Mouse (Mus musculus) Muller cell, postnatal 12 days (primary cell): Measurements from ENCODE around the gene Tnfrsf1a.

Experiments
- DNase-seq: peaks from one replicate; pipeline ENCODE4 v3.0.0-alpha.2; 2015; ENCODE audit errors: inconsistent ontology term

The Tnfrsf1a gene

DNA sequence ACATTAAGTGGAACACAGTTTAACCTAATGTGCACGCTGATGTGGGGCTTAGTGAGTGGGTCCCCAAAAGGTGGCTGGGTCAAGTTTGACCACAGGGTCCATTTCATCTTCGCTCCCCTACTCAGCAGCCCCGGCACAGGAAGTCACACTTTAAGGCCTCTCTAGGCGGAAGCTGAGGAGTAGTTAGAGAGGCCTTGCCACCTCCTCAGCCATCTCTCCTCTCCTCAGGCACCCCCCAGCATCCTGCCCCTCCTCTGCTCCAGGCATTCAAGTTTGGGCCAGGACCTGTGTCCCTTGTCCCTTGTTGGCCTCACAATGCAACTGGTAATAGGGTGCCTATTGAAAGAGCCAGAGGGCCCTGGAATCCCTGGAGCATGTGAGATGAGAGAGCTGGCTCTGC, 4.5 kb downstream of the Tnfrsf1a start:
- no peak for DNase-seq

DNA sequence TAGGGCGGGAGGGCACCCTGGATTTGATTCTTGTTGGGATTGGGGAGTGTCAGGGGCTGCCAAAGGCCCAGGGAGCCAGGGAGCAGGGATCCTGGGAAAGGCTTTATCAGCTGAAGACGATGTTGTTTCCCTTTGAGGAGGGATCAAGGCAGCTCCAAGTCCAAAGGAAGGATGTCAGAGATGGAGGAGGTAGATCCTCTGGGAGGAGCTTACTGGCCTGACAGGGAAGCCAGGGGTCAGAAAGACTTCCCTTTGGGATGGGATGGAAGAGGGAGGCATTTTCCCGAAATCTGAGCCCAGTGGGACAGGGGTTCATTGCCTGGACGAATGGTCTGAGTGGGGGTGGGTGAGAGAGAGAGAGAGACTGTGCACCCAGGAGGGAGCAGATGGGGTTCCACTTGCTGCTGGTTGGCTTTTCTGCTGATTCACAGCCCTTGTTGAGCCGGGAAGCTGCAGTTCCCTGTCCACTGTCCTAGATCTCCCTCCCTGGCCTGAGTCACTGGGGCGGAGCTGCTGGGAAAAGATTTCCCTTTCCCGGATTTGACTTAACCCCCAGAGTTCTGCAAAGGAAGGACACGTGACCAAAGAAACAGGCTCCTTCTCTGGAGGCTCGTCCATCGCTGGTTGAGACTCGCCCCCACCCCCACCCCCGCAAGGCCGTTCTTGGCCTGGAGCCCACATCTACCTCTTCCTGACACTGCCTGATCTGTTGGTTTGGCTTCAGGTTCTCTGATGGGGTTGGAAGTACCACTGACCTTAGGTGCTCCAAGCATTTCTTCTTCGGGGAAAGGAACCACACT, 5.4 kb downstream of the Tnfrsf1a start:
- peak; percentile 84 for DNase-seq

DNA sequence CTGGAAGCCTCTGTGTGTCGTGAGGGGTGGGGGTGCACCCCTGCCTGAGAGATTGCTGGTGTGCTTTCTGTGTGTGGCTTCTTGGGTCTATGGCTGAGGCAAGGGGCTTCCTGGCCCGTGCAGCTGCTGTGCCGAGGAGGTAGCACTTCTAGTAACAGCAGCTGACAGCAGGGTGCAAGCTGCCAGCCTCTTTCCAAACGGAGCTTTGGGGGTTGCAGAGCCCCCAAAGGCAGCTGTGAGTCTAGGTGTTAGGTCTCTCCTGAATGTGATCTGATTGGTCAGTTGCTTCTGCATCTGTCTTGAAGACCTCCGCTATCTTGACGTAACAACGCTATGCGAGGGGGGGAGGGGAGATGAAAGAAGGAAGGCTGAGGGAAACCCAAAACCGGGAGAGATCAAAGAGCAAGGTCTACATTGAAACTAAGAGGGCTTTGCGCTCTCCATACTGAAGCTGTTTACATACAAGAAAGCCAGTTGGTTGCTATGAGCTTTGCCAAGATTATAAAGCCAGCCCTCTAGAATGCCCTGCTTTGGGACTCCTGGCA, 6.1 kb downstream of the Tnfrsf1a start:
- DNase-seq, result no peak

DNA sequence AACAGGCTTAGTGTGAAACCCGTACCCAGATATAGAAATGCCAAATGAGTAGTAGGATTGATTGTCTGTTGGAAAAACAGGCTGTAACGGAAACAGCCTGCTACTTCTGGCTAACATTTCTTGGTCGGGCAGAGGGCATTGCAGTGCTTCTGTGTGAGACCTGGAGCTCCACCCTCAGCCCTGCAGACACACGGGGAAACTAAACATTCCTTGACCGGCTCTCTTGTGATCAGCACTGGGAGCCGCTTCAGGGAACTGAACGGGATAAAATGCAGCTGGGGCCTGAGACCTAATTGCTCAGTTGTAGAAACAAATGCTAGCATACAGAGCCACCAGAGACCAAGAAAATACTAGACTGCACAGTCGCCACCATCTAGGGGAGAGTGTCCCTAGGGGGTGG, 7.1 kb downstream of the Tnfrsf1a start:
- no peak for DNase-seq

DNA sequence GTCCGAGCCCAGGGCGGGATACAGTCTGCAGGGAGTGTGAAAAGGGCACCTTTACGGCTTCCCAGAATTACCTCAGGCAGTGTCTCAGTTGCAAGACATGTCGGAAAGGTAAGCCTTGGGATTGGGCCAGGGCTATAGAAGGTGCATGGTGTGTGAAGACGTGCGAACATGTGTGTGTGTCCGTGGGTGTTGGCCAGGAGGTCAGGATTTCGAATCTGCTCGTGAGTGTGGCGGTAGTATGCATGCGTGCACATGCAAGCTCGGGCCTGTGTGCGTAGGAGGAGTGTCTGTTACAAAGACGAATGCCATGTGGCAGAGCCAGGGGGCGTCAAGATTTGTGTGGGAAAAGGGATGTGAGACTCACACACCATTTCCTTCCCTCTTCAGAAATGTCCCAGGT, 8.2 kb downstream of the Tnfrsf1a start:
- DNase-seq, result no peak

DNA sequence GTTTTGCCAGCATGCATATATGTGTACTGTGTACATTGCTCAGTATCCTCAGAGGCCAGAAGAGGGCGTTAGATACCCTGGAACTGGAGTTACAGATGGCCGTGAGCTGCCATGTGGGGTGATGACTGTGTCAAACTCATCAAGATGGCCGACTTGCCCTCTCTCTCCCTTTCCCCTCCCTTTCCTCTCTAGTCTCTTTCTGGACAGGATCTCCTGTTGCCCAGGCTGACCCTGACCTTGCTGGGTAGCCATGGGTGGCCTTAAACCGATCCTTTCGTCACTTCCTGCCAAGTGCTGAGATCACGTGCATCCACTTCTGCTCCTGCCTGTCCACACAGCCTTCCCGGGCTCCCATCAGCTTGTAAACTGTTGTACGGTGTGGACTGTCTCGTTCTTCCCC, 10.8 kb downstream of the Tnfrsf1a start:
- no peak for DNase-seq

DNA sequence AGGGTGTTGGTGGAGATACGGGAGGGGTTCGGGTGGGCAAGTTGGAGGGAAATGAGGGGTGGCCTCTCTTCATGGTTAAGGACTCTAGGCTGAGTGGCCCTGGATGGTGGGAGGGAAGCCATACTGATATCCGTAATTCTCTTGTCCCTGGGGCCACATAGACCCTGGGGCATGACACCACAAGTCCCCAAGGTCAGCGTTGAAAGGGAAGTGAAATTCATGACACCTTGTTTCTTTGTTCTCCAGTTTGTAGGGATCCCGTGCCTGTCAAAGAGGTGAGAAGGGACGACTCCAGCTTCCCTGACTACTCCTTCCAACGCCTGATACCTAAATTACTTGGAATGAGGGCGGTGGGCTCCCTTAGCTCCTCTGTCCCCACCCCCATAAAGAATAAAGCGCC, 11.7 kb downstream of the Tnfrsf1a start:
- DNase-seq, result no peak

DNA sequence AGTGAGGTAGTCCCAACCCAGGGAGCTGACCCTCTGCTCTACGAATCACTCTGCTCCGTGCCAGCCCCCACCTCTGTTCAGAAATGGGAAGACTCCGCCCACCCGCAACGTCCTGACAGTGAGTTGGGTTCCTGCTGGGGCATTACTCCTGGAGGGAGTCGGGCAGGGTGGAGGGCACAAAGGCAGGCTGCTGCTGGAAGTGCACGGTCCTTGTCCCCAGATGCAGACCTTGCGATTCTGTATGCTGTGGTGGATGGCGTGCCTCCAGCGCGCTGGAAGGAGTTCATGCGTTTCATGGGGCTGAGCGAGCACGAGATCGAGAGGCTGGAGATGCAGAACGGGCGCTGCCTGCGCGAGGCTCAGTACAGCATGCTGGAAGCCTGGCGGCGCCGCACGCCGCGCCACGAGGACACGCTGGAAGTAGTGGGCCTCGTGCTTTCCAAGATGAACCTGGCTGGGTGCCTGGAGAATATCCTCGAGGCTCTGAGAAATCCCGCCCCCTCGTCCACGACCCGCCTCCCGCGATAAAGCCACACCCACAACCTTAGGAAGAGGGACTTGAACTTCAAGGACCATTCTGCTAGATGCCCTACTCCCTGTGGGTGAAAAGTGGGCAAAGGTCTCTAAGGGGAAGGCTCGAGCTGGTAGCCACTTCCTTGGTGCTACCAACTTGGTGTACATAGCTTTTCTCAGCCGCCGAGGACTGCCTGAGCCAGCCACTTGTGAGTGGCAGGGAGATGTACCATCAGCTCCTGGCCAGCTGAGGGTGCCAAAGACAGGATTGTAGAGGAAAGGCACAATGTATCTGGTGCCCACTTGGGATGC, 12.5 kb downstream of the Tnfrsf1a start:
- DNase-seq, result peak; percentile 61

DNA sequence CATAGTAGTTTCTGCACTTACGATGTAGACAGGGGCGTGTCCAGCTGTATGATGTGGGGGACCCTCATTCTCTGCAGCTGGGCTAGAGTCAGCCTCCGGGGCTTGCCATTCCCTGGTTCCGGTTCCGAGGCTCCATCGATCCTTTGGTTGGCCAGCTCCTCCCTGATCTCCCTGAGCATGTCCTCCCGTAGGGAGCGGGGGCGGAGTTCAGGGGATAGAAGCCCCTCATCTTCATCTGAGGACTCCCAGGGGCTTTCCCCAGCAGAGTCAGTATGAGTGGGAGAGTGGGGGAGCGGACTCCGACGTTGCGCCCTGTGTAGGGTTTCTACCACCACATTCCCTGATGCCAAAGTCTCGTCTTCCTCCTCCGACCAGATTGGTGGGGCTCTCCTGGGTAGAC, 13.9 kb downstream of the Tnfrsf1a start:
- DNase-seq, result no peak

DNA sequence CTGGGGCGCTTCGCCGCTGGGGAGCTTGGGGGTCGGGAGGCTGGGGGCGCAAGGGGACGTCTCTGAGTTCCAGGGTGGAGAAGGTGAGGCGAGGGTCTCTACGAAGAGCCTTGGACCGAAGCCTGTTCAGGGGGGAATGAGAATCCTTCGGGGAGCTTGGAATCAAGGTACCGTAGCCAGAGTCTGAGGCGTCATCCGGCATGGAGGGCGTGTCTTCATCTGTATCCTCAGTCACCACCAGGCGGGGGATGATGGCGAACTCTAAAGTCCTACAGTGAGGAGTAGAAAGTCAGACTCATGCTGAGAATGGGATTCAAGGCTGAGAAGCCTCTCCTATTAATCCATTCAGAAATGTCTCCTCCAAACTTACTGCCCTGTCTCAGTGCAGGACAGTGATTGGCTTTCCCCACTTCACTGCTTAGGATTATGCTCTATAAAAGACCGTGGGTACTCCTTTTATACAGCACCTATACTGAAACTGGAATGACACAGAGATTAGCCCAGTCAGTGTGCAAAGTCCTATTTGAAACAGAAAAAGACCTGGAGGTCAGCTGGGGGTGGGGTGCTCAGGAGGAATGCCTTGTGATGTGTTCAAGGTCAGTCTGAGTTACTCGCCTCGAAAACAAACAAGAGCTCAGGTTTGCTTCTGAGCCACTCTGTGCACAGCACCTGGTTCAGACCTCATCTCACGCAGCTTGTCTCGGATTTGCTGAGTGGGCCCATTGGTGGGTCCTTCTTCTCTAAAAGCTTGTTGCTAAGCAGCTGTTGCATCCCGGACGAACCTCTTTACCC, 14.5 kb downstream of the Tnfrsf1a start:
- no peak for DNase-seq

DNA sequence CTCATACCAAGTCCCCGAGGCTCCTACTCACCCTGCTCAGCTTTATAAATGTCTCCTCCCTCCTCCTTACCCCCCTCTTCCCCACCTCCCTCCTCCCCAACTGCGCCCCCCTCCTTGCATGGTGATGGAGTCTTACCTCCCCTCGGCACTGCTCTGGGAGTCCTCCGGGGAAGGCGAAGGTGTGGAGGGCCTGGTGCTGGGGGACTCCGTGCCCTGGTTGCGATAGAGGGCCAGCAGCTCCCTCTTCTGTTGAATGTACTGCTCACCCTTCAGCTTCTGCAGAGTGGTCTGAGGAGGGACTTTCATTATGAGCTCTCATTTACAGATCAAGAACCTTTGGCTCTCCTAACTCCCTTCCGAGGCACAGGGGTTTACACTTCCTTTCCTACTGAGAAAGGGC, 15.3 kb downstream of the Tnfrsf1a start:
- no peak for DNase-seq

DNA sequence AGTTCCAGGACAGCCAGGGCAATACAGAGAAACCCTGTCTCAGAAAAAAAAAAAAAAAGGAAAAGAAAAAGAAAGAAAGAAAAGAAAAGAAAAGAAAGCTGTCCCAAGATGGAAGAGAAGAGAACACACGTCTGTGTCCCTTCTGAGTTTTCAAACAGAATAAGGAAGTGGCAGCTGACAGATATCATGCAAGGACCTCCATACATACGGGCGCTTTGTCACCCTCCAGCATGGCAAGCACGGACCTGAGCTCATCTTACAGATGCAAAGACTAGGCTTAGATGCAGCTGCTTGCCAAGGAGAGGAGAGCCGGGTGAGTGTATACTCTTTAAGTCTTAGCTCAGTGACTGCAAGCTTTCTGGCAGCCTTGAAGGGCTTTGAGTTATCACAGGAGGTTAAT, 16.4 kb downstream of the Tnfrsf1a start:
- no peak for DNase-seq

DNA sequence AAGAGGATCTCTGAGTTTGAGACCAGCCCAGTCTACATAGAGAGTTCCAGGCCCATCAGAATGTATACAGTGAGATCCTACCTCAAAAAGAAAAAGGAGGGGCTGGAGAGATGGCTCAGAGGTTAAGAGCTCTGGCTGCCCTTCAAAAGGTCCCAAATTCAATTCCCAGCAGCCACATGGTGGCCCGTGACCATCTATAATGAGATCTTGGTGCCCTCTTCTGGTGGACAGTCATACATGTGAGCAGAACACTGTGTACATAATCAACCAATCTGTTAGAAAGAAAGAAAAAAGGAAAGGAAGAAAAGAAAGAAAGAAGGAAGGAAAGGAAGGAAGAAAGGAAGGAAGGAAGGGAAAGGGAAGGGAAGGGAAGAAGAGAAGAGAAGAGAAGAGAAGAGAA, 17.0 kb downstream of the Tnfrsf1a start:
- no peak for DNase-seq

DNA sequence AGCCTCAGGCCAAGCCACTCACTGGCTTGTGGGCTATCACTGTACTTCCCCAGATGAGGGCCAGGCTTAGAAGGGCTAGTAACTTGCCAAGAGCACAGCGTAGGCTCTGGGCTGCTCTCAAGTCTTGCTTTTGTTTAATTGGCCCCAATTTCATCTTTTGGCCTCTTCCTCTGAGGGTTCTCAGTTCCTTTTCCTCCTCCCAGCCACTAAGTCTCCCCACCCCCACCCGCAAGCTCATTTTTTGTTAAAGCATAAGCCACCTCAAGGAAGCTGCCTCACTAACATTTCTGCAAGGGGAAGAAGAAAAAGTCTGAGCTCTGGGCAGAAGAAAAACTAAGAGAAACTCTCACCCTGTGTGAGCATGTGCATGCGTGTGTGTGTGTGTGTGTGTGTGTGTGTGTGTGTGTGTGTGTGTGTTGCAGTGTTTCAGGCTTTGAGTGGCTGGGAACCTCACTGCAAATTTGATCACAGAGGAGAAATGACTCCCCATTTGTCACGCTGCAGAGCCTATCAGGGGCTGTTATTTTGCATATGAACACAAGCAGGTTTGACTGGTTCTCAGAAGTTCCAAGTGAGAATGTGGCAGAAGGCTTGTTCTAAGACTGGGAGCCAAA, 18.7 kb downstream of the Tnfrsf1a start:
- DNase-seq, result no peak

DNA sequence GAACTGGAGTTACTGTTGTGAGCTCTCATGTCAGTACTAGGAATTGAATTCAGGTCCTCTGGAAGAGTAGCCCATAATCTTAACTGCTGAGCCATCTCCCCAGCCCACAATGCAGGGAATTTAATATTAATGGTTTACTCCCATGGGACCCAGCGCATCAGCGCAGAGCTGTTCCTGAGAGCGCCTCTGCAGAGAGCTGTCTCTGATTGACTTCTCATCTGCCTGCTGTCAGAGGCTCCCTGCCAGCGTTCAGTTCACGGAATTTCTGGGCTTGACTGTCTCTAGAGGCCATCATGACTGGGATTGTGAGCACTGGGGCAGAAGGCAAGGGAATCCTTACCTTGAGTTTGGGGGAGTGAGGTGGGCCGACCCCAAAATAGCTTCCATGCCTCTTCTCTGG, 27.9 kb downstream of the Tnfrsf1a start:
- DNase-seq, result no peak

DNA sequence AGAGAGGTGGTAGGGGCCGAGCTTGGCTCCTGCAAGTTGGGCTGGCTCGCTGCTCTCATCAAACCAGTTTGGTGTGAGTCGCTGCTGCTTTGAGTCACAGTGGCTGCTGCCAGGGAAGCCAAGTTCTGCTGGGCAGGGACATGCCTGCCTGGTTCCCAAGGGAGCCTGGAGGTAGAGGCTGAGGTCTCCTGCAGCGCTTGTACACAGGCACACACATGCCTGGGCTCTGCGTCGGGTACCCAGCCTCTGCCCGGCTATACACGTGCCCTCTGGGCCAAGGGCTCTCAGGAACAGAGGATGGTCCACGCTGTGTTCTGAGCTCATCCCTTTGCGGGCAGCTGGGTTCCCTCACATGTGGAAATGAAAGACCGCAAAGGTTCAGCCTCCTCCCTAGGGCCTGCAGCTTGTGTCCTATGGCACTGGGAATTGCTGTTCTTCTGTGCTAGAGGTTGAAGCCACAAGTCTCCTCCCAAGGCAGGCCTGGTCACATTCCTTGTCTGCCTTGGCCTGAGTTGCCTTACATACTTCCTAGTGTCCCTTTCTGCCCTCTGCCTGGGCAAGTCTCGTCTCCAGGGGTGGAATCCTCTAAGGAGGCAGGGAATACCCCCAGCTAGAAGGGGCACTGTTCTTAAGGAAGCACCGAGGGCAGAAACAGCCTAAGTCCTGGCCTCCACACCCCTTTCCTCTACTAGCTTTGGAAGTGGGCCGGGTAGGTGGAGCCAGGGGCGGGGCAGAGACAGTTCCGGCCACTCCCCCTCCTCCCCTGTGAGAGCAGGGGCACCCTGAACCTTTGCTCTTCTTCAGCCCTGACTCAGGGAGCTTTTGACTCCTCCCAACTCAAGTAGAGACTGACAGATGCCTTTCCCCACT, 28.7 kb downstream of the Tnfrsf1a start:
- peak; percentile 78 for DNase-seq

DNA sequence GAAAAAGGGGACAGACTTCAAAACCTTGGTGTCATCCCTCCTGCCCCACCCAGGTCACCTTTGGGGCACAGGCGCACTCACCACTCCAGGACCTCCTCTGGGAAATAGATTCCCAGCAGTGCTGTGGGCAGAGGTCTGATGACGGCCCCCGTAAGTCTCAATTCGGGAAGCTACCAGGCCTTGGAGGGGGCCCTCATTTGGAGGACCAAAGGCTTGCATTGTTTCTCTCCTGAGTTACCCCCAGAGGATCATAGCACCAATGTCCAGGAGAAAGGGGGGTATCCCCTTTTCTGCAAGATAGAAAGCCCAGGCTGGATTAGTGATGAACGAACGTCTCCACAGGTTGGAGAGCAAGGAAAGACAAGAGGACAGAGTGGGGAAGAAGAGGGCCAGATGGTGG, 29.5 kb downstream of the Tnfrsf1a start:
- DNase-seq, result no peak

DNA sequence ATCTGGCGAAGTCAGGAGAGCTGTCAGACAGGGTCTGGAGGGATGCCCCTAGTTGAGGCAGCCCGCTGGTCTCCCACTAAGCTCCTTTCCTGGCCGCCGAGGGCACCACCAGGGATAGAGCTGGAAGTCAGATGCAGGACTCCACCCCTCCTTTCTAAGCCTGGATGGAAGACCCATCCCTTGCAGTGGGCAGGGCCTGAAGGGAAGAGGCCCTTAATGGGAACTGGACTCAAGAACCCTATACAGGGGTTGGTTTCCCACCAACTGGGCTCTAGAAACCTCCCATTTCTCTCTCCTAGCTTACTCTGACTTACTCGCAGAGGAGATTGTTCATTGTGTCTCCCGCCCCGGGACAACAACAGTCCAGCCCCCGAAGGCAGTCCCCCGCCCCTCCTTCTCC, 30.6 kb downstream of the Tnfrsf1a start:
- no peak for DNase-seq

DNA sequence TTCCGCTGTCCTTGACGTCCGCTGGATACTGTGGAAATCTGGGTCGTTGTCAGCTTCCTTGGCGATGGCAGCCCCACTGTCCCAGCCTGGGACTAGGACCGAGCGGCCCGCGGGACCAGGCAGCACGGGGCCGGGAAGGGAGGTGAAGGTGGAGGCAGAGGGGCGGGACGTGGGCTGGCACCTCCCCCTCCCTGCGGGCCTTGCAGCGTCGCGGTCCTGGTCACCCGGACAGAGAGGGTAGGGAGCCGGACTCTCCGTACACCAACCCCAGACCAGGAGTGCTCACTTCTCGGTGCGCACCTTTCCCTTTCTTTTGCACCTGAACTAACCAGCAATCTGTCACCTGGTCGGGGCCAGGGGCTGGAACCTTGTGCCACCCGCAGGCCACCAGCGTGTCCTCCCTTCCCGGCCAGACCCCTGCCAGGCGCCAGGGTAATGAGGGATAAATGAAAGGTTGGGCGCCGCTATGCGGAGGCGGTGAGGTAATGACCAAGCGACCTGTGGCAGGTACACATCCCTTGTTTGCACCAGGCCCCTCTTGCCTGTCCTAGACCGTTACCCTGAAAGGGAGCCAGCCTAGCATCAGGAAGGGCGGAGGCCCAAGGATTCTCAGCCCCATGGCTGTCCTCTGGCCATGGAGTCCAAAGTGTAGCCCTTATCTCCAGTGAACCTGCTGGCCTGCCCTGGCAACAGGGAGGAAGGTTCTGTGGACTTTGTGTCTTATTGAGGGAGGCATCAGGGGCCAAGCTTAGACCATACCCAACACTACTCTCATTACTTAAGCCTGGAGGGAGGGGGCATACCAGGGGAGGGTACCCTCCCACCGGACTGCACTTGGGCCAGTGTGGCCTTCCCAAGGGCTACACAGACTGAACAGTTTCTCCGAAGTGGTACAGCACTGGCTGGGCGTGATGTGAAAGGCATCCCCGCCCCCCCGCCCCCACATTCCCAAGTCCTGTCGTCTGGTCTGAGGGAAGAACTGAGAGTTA, 31.5 kb downstream of the Tnfrsf1a start, which contains the start of gene Plekhg6:
Gene Plekhg6 (minus strand): TSS at position 422 of the 989 bp plus-strand sequence.
- no peak for DNase-seq
